Mouse (Mus musculus) layer of hippocampus, postnatal 14 days (tissue): ENCODE data around the gene Igsf23. TPM values are rescaled to one million over a fixed set of nuclear protein-coding genes. Genes with fewer than 3 reads are reported as not detected.
"Not testable (repeated sequence)": the region's sequence is repeated elsewhere in the genome, so short reads cannot be mapped to it uniquely, and the experiment has no call there.

Experiments
- DNase-seq, 2 experiments: peaks; one replicate each; pipeline ENCODE4 v3.0.0; 2021 to 2022; ENCODE audit warnings: low spot score in 2 of 2, mixed read lengths in 1 of 2
- long read RNA-seq, 2 experiments: library from polyadenylated mRNA; stranded (forward); transcript quantifications; one replicate each; pipeline ENCODE4 v2.0.0; 2021
- total RNA-seq, 2 experiments: library from RNA; stranded (reverse); gene quantifications; 2 replicates each; pipeline ENCODE4 v1.2.3; 2021

Gene Igsf23
- not detected for total RNA-seq
- long read RNA-seq, experiment 1, result 0 reads
- long read RNA-seq, experiment 2, result 0 reads

DNA sequence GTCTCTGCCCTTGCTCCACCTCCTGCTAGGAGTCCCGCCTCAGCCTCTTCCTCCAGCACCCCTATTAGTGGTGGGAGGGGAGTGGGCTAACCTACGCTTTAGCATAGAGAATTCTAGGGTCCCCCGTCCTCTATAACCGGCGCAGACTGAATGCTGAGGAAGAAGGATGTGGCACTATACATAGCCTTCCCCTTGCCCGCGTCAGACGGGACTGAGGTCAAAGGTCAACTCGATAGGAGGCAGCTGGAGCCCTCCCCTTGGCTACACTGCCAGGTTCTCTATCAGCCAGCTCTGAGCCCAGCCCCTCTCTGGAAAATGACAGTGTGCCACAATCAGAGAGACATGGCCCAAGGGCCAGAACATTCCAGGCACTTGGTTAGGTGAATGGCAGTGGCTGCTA is at the start of gene Igsf23:
Gene Igsf23 (minus strand): TSS at position 168 of the 400 bp plus-strand sequence.
- no peak for DNase-seq

DNA sequence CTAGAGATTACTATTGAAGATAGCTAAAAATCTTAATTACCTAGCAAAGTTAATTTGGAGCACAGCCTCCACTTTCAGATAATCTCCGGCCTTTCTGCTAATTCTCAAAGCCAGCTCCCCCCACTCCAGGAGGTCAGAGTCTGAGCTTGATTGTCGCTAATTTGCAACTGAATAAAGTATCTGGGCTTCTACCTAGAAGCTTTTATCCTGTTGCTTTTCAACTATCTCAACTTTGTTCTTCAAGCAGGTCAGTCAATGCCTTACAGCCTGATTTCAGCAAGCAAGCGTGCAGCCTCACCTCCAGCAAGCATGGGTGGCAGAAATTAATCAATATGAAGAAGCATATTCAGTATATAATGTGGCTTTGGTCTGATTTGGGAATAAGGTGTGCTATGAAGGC is 46.2 kb upstream of the Igsf23 start:
- not testable (repeated sequence) for DNase-seq

GRCm38 (mm10) chr7:19991165-19991564 is 40.6 kb upstream of the Igsf23 start, which contains the start of gene Nlrp9b:
Gene Nlrp9b (plus strand): TSS chr7:19991465.
- not testable (repeated sequence) for DNase-seq

DNA sequence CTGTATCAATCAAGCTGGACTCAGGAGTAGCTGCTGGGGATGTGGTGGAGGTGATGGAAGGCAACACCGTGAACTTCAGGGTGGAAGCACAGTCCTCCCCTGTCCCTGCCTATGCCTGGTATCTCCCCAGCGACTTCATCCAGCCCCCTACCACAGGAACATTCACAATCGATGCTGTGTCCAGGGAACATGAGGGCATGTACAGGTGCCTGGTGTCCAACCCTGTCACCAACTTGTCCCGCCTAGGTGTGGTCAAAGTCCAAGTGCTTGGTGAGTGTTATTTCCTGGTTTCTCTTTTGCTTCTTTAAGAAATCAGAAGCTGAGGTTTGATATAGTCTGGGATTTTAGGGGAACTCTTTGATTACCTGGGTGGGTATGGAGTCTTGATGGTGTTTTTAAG is 21.0 kb upstream of the Igsf23 start:
- DNase-seq, result no peak

GRCm38 (mm10) chr7:19970196-19970595 is 19.6 kb upstream of the Igsf23 start:
- no peak for DNase-seq

GRCm38 (mm10) chr7:19969541-19970090 is 19.1 kb upstream of the Igsf23 start:
- DNase-seq, result no peak

DNA sequence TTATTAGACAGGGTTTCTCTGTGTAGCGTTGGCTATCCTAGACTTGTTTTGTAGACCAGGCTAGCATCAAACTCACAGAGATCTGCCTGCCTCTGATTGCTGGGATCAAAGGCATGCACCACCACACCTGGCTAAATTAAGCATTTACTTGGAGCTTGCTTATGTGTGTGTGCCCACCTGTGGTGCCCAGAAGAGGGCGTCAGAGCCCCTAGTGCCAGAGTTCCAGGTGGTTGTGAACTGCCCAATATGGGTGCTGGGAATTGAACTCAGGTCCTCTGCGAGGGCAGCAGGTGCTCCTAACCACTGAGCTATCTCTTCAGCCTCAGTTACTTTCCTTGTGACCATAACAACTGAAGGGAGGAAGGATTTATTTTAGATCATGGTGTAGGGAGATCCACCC is 18.6 kb upstream of the Igsf23 start:
- DNase-seq, result no peak

GRCm38 (mm10) chr7:19964985-19965579 is 14.5 kb upstream of the Igsf23 start, which contains the start of gene Ceacam20:
Gene Ceacam20 (plus strand): TSS chr7:19965412.
- no peak for DNase-seq

DNA sequence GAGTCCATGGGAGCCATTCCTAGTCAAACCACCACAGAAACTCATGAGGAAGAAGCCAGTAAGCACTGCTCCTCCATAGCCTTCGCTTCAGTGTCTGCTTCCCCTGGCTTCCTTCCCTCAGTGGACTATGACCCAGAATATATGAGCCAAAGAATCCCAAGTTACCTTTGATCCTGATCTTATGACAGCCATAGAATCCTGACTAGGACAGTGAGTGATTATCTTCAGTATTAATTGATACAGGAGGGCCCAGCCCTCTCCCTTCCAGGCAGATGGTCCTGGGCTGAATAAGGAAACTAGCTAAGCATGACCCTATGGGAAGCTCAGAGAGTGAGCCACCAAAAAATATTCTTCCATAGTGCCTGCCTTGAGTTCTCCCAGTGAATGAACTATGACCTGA is 11.9 kb upstream of the Igsf23 start:
- DNase-seq, result no peak

DNA sequence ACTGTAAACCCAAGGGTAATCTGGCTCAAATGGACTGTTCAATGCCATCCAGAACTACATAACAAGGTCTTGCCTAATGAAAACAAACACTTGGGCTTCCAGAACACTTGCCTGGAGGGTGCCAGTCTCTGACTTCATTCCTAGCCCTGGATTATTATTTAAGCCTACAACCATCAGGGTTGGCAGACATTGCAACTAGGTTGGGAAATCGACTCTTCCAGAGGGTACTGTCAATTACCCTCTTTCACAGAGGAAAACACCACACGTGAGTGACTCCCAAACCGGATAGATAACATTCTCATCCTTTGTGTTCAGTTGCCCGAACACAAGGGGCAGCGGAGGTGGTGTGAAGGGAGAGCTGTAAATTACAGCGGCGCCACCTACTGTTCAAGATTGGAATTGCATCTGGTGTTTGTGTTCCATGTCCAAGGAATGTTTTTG is 5.8 kb upstream of the Igsf23 start:
- peak; percentile 87 to 90 for DNase-seq

GRCm38 (mm10) chr7:19955861-19956260 is 5.3 kb upstream of the Igsf23 start:
- no peak for DNase-seq

- DNase-seq, result no peak
Observed at GRCm38 (mm10) chr7:19953054-19953453, 2.5 kb upstream of the Igsf23 start.

GRCm38 (mm10) chr7:19952320-19952986 is 1.9 kb upstream of the Igsf23 start:
- DNase-seq, result no peak

DNA sequence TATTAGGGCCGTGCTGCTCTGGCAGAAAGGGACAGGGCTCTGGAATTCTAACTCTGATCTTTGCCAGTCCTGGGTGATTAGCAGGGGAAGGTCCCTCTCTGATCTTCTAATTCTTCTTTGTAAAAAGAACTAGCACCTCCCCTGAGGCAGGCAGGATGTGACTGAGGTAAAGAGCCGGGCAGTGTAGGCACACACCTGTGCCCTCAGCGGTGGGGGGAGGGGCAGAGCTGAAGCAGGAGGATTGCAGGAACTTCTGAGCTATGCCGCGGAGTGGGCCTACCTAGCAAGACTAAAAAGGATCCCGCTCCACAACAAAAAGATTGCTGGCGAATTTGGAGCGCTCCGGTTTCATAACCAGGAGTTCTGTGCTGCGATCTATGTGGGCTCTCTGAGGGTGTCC is 560 bp downstream of the Igsf23 start:
- no peak for DNase-seq

GRCm38 (mm10) chr7:19948956-19949355 is 1.6 kb downstream of the Igsf23 start:
- no peak for DNase-seq

- no peak for DNase-seq
Observed at GRCm38 (mm10) chr7:19945821-19946515, 4.6 kb downstream of the Igsf23 start.

DNA sequence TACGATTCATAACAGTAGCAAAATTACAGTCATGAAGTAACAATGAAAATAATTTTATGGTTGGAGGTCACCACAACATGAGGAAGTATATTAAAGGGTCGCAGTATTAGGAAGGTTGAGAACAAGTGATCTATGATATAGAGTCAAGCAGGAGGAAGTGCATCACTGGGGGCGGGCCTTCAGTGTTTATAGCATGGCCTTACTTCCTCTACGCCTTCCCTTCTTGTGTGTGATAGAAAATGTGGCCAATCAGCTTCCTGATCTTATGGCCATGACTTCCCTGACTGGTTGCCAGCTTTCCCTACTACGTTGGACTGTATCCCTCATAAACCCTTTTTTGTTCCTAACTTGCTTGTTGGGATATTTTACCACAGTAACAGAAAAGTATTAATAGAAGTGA is 5.4 kb downstream of the Igsf23 start:
- DNase-seq, result no peak

GRCm38 (mm10) chr7:19944709-19945108 is 5.8 kb downstream of the Igsf23 start:
- DNase-seq, result no peak

- no peak for DNase-seq
Observed at GRCm38 (mm10) chr7:19940256-19940655, 10.3 kb downstream of the Igsf23 start.

DNA sequence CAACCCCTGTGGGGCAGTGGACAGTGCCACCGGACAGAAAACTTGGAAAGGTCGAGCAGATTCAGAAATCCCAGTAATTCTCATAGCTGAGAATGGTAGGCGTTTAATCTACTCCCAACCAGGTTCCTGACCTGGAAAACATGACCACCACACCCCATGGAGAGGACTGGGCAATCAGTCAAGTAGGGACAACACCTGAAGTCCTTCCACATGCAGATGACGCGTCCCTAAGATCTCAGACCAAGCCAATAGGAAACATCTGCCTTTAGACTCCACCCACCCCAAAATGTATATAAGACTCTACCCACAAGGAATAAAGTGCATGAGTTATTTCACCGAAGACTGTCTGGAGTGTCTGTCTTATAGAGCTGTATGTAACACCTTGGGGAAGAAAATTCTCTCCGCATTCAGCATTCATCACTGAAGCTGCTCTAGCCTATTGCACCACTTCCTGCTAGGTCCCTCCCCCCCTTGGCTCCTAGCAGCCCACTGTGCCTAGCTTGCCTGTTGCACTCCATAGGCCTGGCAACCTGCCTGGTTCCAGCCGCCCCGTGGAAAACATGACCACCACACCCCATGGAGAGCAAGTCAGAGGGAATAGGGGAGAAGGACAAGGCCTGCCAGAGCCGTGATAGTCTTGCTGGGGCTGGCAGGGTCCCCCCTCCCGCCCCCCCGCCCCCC is 10.9 kb downstream of the Igsf23 start:
- DNase-seq, result peak in 1 of 2 experiments; percentile 46

DNA sequence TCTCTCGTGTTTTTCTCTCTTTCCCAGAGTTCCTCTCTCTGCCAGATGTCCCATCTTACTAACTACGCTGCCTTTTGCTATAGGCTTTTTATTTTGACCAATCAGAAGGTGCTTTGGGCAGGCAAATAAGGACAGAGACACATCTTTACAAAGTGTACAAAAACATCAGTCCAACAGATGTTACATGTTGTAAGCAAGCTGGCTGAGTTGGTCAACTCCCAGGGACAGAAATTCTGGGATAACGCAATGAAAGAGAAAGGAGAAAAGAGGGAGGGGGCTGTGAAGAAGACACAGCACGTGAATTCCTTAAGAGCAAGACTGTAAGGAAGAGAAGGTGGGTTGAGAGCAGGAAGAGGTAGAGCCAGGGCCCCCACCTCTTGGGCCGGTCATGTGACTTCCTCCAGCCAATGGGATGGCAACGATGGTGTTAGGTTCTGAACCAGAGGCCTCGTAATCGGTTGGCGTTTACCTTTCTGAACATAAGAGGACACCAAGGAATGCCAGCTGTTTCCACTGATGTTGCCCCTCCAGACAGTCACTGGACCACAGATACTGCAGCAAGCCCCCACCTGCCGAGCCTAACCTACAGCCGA is 13.2 kb downstream of the Igsf23 start:
- DNase-seq, result no peak
